Mouse (Mus musculus): ENCODE measurements around the gene Homer2.

Homer2 gene

GRCm38 (mm10) chr7:81564766-81565165, 142.6 kb downstream of the Homer2 start:
- DNase-seq (ENCODE audit: low read depth in 2 of 2, low spot score in 2 of 2): no peak

- no peak for DNase-seq (ENCODE audit: low read depth in 2 of 2, low spot score in 2 of 2)
Observed at GRCm38 (mm10) chr7:81563506-81564015, 143.8 kb downstream of the Homer2 start.

GRCm38 (mm10) chr7:81561211-81561610, 146.1 kb downstream of the Homer2 start:
- DNase-seq (ENCODE audit: low read depth in 2 of 2, low spot score in 2 of 2): no peak

- DNase-seq (ENCODE audit: low read depth in 2 of 2, low spot score in 2 of 2): no peak
Observed at GRCm38 (mm10) chr7:81560101-81561049, 147.0 kb downstream of the Homer2 start.

- DNase-seq (ENCODE audit: low read depth in 2 of 2, low spot score in 2 of 2): no peak
Observed at GRCm38 (mm10) chr7:81559231-81559980, 147.9 kb downstream of the Homer2 start.

- no peak for DNase-seq (ENCODE audit: low read depth in 2 of 2, low spot score in 2 of 2)
Observed at GRCm38 (mm10) chr7:81557985-81558360, 149.4 kb downstream of the Homer2 start.

GRCm38 (mm10) chr7:81557252-81557984, 149.9 kb downstream of the Homer2 start:
- no peak for DNase-seq (ENCODE audit: low read depth in 2 of 2, low spot score in 2 of 2)

- no peak for DNase-seq (ENCODE audit: low read depth in 2 of 2, low spot score in 2 of 2)
Observed at GRCm38 (mm10) chr7:81556839-81557238, 150.5 kb downstream of the Homer2 start.

- DNase-seq (ENCODE audit: low read depth in 2 of 2, low spot score in 2 of 2): no peak
Observed at GRCm38 (mm10) chr7:81554369-81554768, 153.0 kb downstream of the Homer2 start.

GRCm38 (mm10) chr7:81553589-81553988, 153.7 kb downstream of the Homer2 start:
- no peak for DNase-seq (ENCODE audit: low read depth in 2 of 2, low spot score in 2 of 2)
